Mouse (Mus musculus): Measurements from ENCODE around the gene Tmem132d. TPM values are rescaled to one million over a fixed set of nuclear protein-coding genes. Genes with fewer than 3 reads are reported as not detected.
"Not testable (repeated sequence)": the region's sequence is repeated elsewhere in the genome, so short reads cannot be mapped to it uniquely, and the experiment has no call there.

Gene Tmem132d
- total RNA-seq, 2 experiments from 2014 or later = 0.05 to 0.07 TPM

- no peak for DNase-seq
- intact Hi-C loops (cut with DNase I) = no loop called here
These were observed 602.0 kb downstream of the Tmem132d start for GRCm38 (mm10) chr5:127830831-127831230.

- intact Hi-C loops (cut with DNase I) = no loop called here
These were observed 604.1 kb downstream of the Tmem132d start for GRCm38 (mm10) chr5:127828756-127829155.

GRCm38 (mm10) chr5:127821960-127822359, 610.9 kb downstream of the Tmem132d start:
- intact Hi-C loops (cut with DNase I) = no loop called here
- DNase-seq = no peak

More at GRCm38 (mm10) chr5:127828756-127829155, 604.1 kb downstream of the Tmem132d start:
- no peak for DNase-seq

GRCm38 (mm10) chr5:127815292-127815691, 617.6 kb downstream of the Tmem132d start:
- DNase-seq = no peak
- intact Hi-C loops (cut with DNase I) = no loop called here

GRCm38 (mm10) chr5:127807419-127807818, 625.5 kb downstream of the Tmem132d start:
- no peak for DNase-seq

GRCm38 (mm10) chr5:127806850-127807249, 626.0 kb downstream of the Tmem132d start:
- no peak for DNase-seq
- intact Hi-C loops (cut with DNase I) = no loop called here

More at GRCm38 (mm10) chr5:127807419-127807818, 625.5 kb downstream of the Tmem132d start:
- intact Hi-C loops (cut with DNase I) = no loop called here

GRCm38 (mm10) chr5:127800907-127801306, 632.0 kb downstream of the Tmem132d start:
- DNase-seq = no peak
- intact Hi-C loops (cut with DNase I) = no loop called here

- intact Hi-C loops (cut with DNase I) = no loop called here
- no peak for DNase-seq
These were observed 651.7 kb downstream of the Tmem132d start for GRCm38 (mm10) chr5:127781221-127781620.

- intact Hi-C loops (cut with DNase I) = no loop called here
- DNase-seq = no peak
These were observed 657.1 kb downstream of the Tmem132d start for GRCm38 (mm10) chr5:127775749-127776148.

GRCm38 (mm10) chr5:127758576-127758975, 674.3 kb downstream of the Tmem132d start:
- intact Hi-C loops (cut with DNase I) = no loop called here
- DNase-seq = no peak

GRCm38 (mm10) chr5:127756671-127757423, 676.0 kb downstream of the Tmem132d start:
- peak in 1 of 2 experiments; percentile 3 for DNase-seq
- intact Hi-C loops (cut with DNase I) = no loop called here

- no peak for DNase-seq
- intact Hi-C loops (cut with DNase I) = no loop called here
These were observed 676.9 kb downstream of the Tmem132d start for GRCm38 (mm10) chr5:127756011-127756410.

GRCm38 (mm10) chr5:127755594-127755993, 677.3 kb downstream of the Tmem132d start:
- intact Hi-C loops (cut with DNase I) = no loop called here
- DNase-seq = no peak

GRCm38 (mm10) chr5:127751262-127751975, 681.5 kb downstream of the Tmem132d start:
- DNase-seq = no peak
- intact Hi-C loops (cut with DNase I) = no loop called here

- DNase-seq; intact Hi-C loops (cut with DNase I): not testable (repeated sequence)
These were observed 683.3 kb downstream of the Tmem132d start for GRCm38 (mm10) chr5:127749540-127749939.

- intact Hi-C loops (cut with DNase I) = no loop called here
- DNase-seq = no peak
These were observed 691.5 kb downstream of the Tmem132d start for GRCm38 (mm10) chr5:127741331-127741730.

Other genes with a start within 250 kb of the Tmem132d start
- gene Fzd10, start 167.8 kb upstream of the Tmem132d start, total RNA-seq (2021) = under 1 TPM; 0.17 to 0.25 TPM